In the genomic region with DNA sequence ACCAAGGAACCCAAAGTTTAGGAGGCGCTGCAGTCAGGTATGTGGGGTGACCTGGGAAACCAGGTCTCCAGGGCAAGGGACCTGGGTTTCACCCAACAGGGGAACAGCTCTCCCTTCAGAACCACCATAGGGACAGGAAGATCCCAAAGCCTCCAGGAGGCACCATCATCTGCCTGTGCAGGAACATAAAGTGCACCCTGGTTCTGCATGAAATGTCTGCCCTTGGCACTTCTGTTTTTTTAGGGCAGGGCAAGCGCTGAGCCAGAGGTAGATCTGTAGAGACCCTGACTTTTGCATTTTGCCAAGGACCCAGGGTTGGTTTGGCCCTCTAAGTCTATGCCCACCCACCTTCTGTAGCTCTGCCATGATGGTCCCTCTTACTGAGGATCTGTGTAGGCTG, we compare ENCODE assay signal across 8 mouse cellular contexts. TPM values are rescaled to one million over a fixed set of nuclear protein-coding genes. Genes with fewer than 3 reads are reported as not detected.
A peak's percentile ranks its signal among the peaks of the same experiment; 100 is the strongest.
DNase-seq lines count a peak whose midpoint lies in the region; ATAC-seq lines count a peak whose summit lies in the region.

No protein-coding gene starts in this region.

- peaks cover 22% of the 10 kb centered on the region for H3K36me3 ChIP-seq in limb, embryonic 11.5 days (ENCODE audit: control insufficient read depth, insufficient read depth, low read length)
- H3K36me3 ChIP-seq in neural tube, embryonic 14.5 days (ENCODE audit: control insufficient read depth, insufficient read depth, low read length), result peaks cover 37% of the 10 kb centered on the region

- no peak overlapping the region for H3K9ac ChIP-seq in limb, embryonic 11.5 days (ENCODE audit: low read length)
- no peak overlapping the region for H3K9ac ChIP-seq in neural tube, embryonic 14.5 days (replicated peaks; ENCODE audit: low read depth, low read length)

- H3K4me3 ChIP-seq in limb, embryonic 11.5 days (ENCODE audit: low read depth, low read length), result 0 out of 2 replicates have a peak overlapping the region, but pooled peaks have one; percentile 7
- no peak overlapping the region; the same call in 1 of the 2 replicates for H3K4me3 ChIP-seq in neural tube, embryonic 14.5 days (ENCODE audit: low read depth, low read length)

- peaks cover 3% of the 10 kb centered on the region; the same call in 1 of the 2 replicates for H3K4me1 ChIP-seq in limb, embryonic 11.5 days (ENCODE audit: control insufficient read depth, insufficient read depth, low read length)
- peaks cover 17% of the 10 kb centered on the region for H3K4me1 ChIP-seq in neural tube, embryonic 14.5 days (ENCODE audit: control insufficient read depth, insufficient read depth, low read length)

- WGBS in limb, embryonic 11.5 days, result 86% methylated on average over 2 of the region's 2 CpGs
- WGBS in neural tube, embryonic 14.5 days, result 88% methylated on average over 2 of the region's 2 CpGs

- no peaks in the 10 kb centered on the region for H3K27me3 ChIP-seq in limb, embryonic 11.5 days (ENCODE audit: control insufficient read depth, insufficient read depth, low read length)
- H3K27me3 ChIP-seq in neural tube, embryonic 14.5 days (ENCODE audit: control insufficient read depth, insufficient read depth, low read length), result no peaks in the 10 kb centered on the region

- peak; percentile 2 for DNase-seq in gastrocnemius, postnatal 10 days
- no peak for DNase-seq in gastrocnemius, postnatal 14 days
- DNase-seq in ovary, postnatal 10 days (ENCODE audit: low spot score), result peak; percentile 1
- no peak for DNase-seq in ovary, postnatal 36 days (ENCODE audit: low spot score)
- DNase-seq in limb, embryonic 11.5 days (ENCODE audit: low spot score), result peak; percentile 22
- no peak for DNase-seq in frontal cortex, adult 2 months (ENCODE audit: extremely low spot score in 1 of 2, low spot score in 1 of 2)

- H3K27ac ChIP-seq in limb, embryonic 11.5 days (replicated peaks; ENCODE audit: low read depth, low read length), result no peak overlapping the region
- H3K27ac ChIP-seq in neural tube, embryonic 14.5 days (ENCODE audit: low read depth, low read length), result peak overlapping the region; percentile 90

- H3K4me2 ChIP-seq in limb, embryonic 11.5 days (ENCODE audit: low read depth, severe bottlenecking), result no peak overlapping the region
- peak overlapping the region; percentile 92 for H3K4me2 ChIP-seq in neural tube, embryonic 14.5 days (ENCODE audit: low read depth, low read length)

- intact Hi-C loops in gastrocnemius, postnatal 14 days (cut with DNase I; ENCODE audit: low total_unique reads), result no loop called here

- ATAC-seq in limb, embryonic 11.5 days (ENCODE audit: insufficient number of reproducible peaks, low FRiP score, low TSS enrichment, low read depth), result no peak
- ATAC-seq in neural tube, embryonic 14.5 days (ENCODE audit: low read depth), result no peak
- ATAC-seq in megakaryocyte progenitor cell, adult 5-6 weeks (replicated peaks; ENCODE audit: poor library complexity), result no peak

- H3K9me3 ChIP-seq in limb, embryonic 11.5 days (ENCODE audit: control insufficient read depth, low read length), result no peaks in the 10 kb centered on the region
- H3K9me3 ChIP-seq in neural tube, embryonic 14.5 days (ENCODE audit: control insufficient read depth, low read length), result no peaks in the 10 kb centered on the region

RNA-seq across cellular contexts. Expression of gene Uckl1, which starts 2.3 kb away (rescaled TPM):
- total RNA-seq in gastrocnemius, postnatal 10 days (2021), result 10 to 100 TPM; 36.5 to 43.5 TPM
- 10 to 100 TPM; 28.8 to 29.7 TPM for total RNA-seq in gastrocnemius, postnatal 14 days (2021)
- polyA plus RNA-seq in limb, embryonic 11.5 days (2014; fragmentation: Nextera tagmentation; extraction: Ambion mirVana), result 34.4 and 39.7 TPM in 2 replicates
- polyA plus RNA-seq in neural tube, embryonic 14.5 days (2014; fragmentation: Nextera tagmentation; extraction: Ambion mirVana), result 61.3 and 66.6 TPM in 2 replicates
- total RNA-seq in megakaryocyte progenitor cell, adult 5-6 weeks (2015), result 72.0 and 87.0 TPM in 2 replicates
- 54.7 and 67.0 TPM in 2 replicates for total RNA-seq in megakaryocyte progenitor cell, adult 5-6 weeks (2017)
- 125 and 149 TPM in 2 replicates for polyA plus RNA-seq in frontal cortex, adult 2 months (2012; rRNA removed)

RNA-seq across cellular contexts. Expression of gene Prpf6, which starts 9.3 kb away (rescaled TPM):
- 10 to 100 TPM; 26.7 to 33.4 TPM for total RNA-seq in gastrocnemius, postnatal 10 days (2021)
- 10 to 100 TPM; 28.0 to 30.1 TPM for total RNA-seq in gastrocnemius, postnatal 14 days (2021)
- polyA plus RNA-seq in limb, embryonic 11.5 days (2014; fragmentation: Nextera tagmentation; extraction: Ambion mirVana), result 78.7 and 82.5 TPM in 2 replicates
- polyA plus RNA-seq in neural tube, embryonic 14.5 days (2014; fragmentation: Nextera tagmentation; extraction: Ambion mirVana), result 50.3 and 65.6 TPM in 2 replicates
- total RNA-seq in megakaryocyte progenitor cell, adult 5-6 weeks (2015), result 19.2 and 20.3 TPM in 2 replicates
- total RNA-seq in megakaryocyte progenitor cell, adult 5-6 weeks (2017), result 79.3 and 93.2 TPM in 2 replicates
- polyA plus RNA-seq in frontal cortex, adult 2 months (2012; rRNA removed), result 35.7 and 38.0 TPM in 2 replicates

RNA-seq across cellular contexts. Expression of gene Zfp512b, which starts 10.2 kb away (rescaled TPM):
- 10 to 100 TPM; 28.4 to 32.4 TPM for total RNA-seq in gastrocnemius, postnatal 10 days (2021)
- total RNA-seq in gastrocnemius, postnatal 14 days (2021), result 10 to 100 TPM; 20.5 to 20.9 TPM
- 30.9 and 41.1 TPM in 2 replicates for polyA plus RNA-seq in limb, embryonic 11.5 days (2014; fragmentation: Nextera tagmentation; extraction: Ambion mirVana)
- polyA plus RNA-seq in neural tube, embryonic 14.5 days (2014; fragmentation: Nextera tagmentation; extraction: Ambion mirVana), result 85.1 and 87.5 TPM in 2 replicates
- total RNA-seq in megakaryocyte progenitor cell, adult 5-6 weeks (2015), result 8.1 and 13.5 TPM in 2 replicates
- 7.6 and 16.4 TPM in 2 replicates for total RNA-seq in megakaryocyte progenitor cell, adult 5-6 weeks (2017)
- 76.7 and 101 TPM in 2 replicates for polyA plus RNA-seq in frontal cortex, adult 2 months (2012; rRNA removed)

RNA-seq across cellular contexts. Expression of gene Samd10, which starts 16.7 kb away (rescaled TPM):
- total RNA-seq in gastrocnemius, postnatal 10 days (2021), result 1 to 10 TPM in 1 of 2 experiments, under 1 TPM in 1; 0.85 to 1.2 TPM
- total RNA-seq in gastrocnemius, postnatal 14 days (2021), result under 1 TPM; 0.78 to 0.84 TPM
- 14.9 and 17.7 TPM in 2 replicates for polyA plus RNA-seq in limb, embryonic 11.5 days (2014; fragmentation: Nextera tagmentation; extraction: Ambion mirVana)
- 189 and 220 TPM in 2 replicates for polyA plus RNA-seq in neural tube, embryonic 14.5 days (2014; fragmentation: Nextera tagmentation; extraction: Ambion mirVana)
- 9.0 and 10.9 TPM in 2 replicates for total RNA-seq in megakaryocyte progenitor cell, adult 5-6 weeks (2015)
- 2.0 TPM in 2 replicates for total RNA-seq in megakaryocyte progenitor cell, adult 5-6 weeks (2017)
- polyA plus RNA-seq in frontal cortex, adult 2 months (2012; rRNA removed), result 30.1 and 30.6 TPM in 2 replicates

Comparison
In these comparisons a context has a peak if more than half of its experiments do, and no peak if none do; other contexts are left out.
1. DNase-seq: peak in gastrocnemius, postnatal 10 days (single experiment), ovary, postnatal 10 days (single experiment) and limb, embryonic 11.5 days (single experiment); none in gastrocnemius, postnatal 14 days (single experiment), ovary, postnatal 36 days (single experiment) and frontal cortex, adult 2 months (0 of 2).